Mouse (Mus musculus): ENCODE results near the gene Axdnd1.

GRCm38 (mm10) chr1:156468576-156468975, 47.6 kb upstream of the Axdnd1 start:
- TF ChIP-seq CHD2 (IDR thresholded peaks at IDR 0.05; ENCODE audit: low read depth, low read length) (no peak), ZNF384 (IDR thresholded peaks at IDR 0.05; ENCODE audit: low read depth, low read length) (no peak), MAFK (IDR thresholded peaks at IDR 0.05; ENCODE audit: insufficient read depth, low read depth, low read length) (no peak), HCFC1 (IDR thresholded peaks at IDR 0.05; ENCODE audit: borderline replicate concordance, insufficient read depth, low read length) (no peak), ZC3H11A (IDR thresholded peaks at IDR 0.05; ENCODE audit: borderline replicate concordance, low read depth, low read length) (no peak)
